Mouse (Mus musculus) G1E (cell line): Measurements from ENCODE around the gene Zbp1.

Experiments
- CTCF ChIP-seq: IDR thresholded peaks from 2 replicates; pipeline ENCODE4 v1.5.1; 2012; ENCODE audit warnings: low read depth, low read length, inconsistent platforms, mixed read lengths
- TAL1 ChIP-seq: conservative IDR thresholded peaks from 2 replicates; pipeline ENCODE4 v1.6.1; 2012; ENCODE audit warnings: low read depth, low read length, inconsistent platforms, mixed read lengths

DNA sequence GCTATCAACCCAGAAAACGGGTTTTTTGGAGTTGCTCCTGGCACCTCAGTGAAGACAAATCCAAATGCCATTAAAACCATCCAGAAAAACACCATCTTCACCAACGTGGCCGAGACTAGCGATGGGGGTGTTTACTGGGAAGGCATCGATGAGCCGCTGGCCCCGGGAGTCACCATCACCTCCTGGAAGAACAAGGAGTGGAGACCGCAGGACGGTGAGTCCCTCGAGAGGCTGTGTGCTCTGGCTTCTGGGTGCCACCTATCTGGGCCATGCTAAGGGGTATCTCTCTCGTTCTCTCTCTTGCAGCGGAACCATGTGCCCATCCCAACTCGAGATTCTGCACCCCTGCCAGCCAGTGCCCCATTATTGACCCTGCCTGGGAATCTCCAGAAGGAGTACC, 61.8 kb downstream of the Zbp1 start:
- no peak for TF ChIP-seq CTCF
- no peak for TF ChIP-seq TAL1
